Mouse (Mus musculus) hindbrain, embryonic 15.5 days (tissue): ENCODE measurements around the gene Glipr2. TPM values are rescaled to one million over a fixed set of nuclear protein-coding genes. Genes with fewer than 3 reads are reported as not detected.
A peak's percentile ranks its signal among the peaks of the same experiment; 100 is the strongest.

Source experiments
- ATAC-seq: fragments of 200-750 bp; cut with Nextera tagmentation; 2 replicates; pipeline ENCODE4 v1.8.0; 2017; ENCODE audit warnings: low read depth, moderate number of reproducible peaks, moderate TSS enrichment; ENCODE audit not compliant: low FRiP score
- H3K27ac ChIP-seq: fragments of 300-500 bp; sonication (generic); replicated peaks from 2 replicates; pipeline ENCODE4 v1.5.1; 2015; ENCODE audit warnings: mild to moderate bottlenecking, inconsistent platforms
- H3K27me3 ChIP-seq: fragments of 300-500 bp; sonication (generic); 2 replicates; pipeline ENCODE4 v1.6.1; 2015; ENCODE audit warnings: control low read depth, inconsistent platforms
- H3K36me3 ChIP-seq: fragments of 300-500 bp; sonication (generic); 2 replicates; pipeline ENCODE4 v1.6.1; 2015; ENCODE audit warnings: control low read depth, inconsistent platforms
- H3K4me1 ChIP-seq: fragments of 300-500 bp; sonication (generic); replicated peaks from 2 replicates; pipeline ENCODE4 v1.6.1; 2015; ENCODE audit warnings: control low read depth, inconsistent platforms
- H3K4me2 ChIP-seq: fragments of 300-500 bp; sonication (generic); 2 replicates; pipeline ENCODE4 v1.6.1; 2015; ENCODE audit warnings: moderate library complexity, mild to moderate bottlenecking, inconsistent platforms
- H3K4me3 ChIP-seq: fragments of 300-500 bp; sonication (generic); 2 replicates; pipeline ENCODE4 v1.5.1; 2015; ENCODE audit warnings: mild to moderate bottlenecking, inconsistent platforms
- H3K9ac ChIP-seq: fragments of 300-500 bp; sonication (generic); 2 replicates; pipeline ENCODE4 v1.6.1; 2015; ENCODE audit warnings: inconsistent platforms
- H3K9me3 ChIP-seq: fragments of 300-500 bp; sonication (generic); 2 replicates; pipeline ENCODE4 v1.6.1; 2016; ENCODE audit warnings: control low read depth, inconsistent platforms
- WGBS: fragments of 180-500 bp; shearing (Covaris S2); methylation state at CpG from one replicate; pipeline ENCODE4 v1.1.7; 2015; 5-methylcytosine and 5-hydroxymethylcytosine counted together
- polyA plus RNA-seq: library from polyadenylated mRNA; unstranded; fragments of >200 nt; fragmentation: Nextera tagmentation; extraction: Ambion mirVana; gene quantifications from 2 replicates; pipeline ENCODE4 v1.2.1, GENCODE M21; 2015

The Glipr2 gene
- polyA plus RNA-seq, 1 experiment from 2014 or later = 38.8 TPM

GRCm38 (mm10) chr4:43983756-43984155, 26.6 kb downstream of the Glipr2 start:
- no peak for ATAC-seq
- Histone ChIP-seq H3K4me2 (no peak overlapping the region), H3K27ac (no peak overlapping the region), H3K36me3 (no peaks in the 10 kb centered on the region), H3K9me3 (no peaks in the 10 kb centered on the region), H3K9ac (no peak overlapping the region), H3K4me3 (no peak overlapping the region), H3K27me3 (no peaks in the 10 kb centered on the region), H3K4me1 (peaks cover 19% of the 10 kb centered on the region)
- 95% methylated on average over 22 of the region's 22 CpGs for WGBS

- Histone ChIP-seq H3K4me3 (no peak overlapping the region), H3K27me3 (no peaks in the 10 kb centered on the region), H3K4me2 (no peak overlapping the region), H3K9me3 (no peaks in the 10 kb centered on the region), H3K9ac (no peak overlapping the region), H3K27ac (no peak overlapping the region), H3K4me1 (peaks cover 13% of the 10 kb centered on the region), H3K36me3 (no peaks in the 10 kb centered on the region)
- ATAC-seq = no peak
- 94% methylated on average over 19 of the region's 19 CpGs for WGBS
These were observed 27.1 kb downstream of the Glipr2 start for GRCm38 (mm10) chr4:43984326-43984725.

GRCm38 (mm10) chr4:43988976-43989375, 31.8 kb downstream of the Glipr2 start:
- H3K4me3 ChIP-seq = no peak overlapping the region
- H3K4me2 ChIP-seq = no peak overlapping the region
- no peak overlapping the region for H3K9ac ChIP-seq
- no peaks in the 10 kb centered on the region for H3K9me3 ChIP-seq
- no peak overlapping the region for H3K27ac ChIP-seq
- ATAC-seq = no peak
- H3K4me1 ChIP-seq = no peaks in the 10 kb centered on the region
- no peaks in the 10 kb centered on the region for H3K36me3 ChIP-seq
- 86% methylated on average over 3 of the region's 3 CpGs for WGBS
- H3K27me3 ChIP-seq = no peaks in the 10 kb centered on the region

GRCm38 (mm10) chr4:43993072-43993471, 35.9 kb downstream of the Glipr2 start:
- no peak overlapping the region for H3K9ac ChIP-seq
- WGBS = 95% methylated on average over 11 of the region's 11 CpGs
- H3K27me3 ChIP-seq = no peaks in the 10 kb centered on the region
- H3K4me2 ChIP-seq = no peak overlapping the region
- no peak overlapping the region for H3K27ac ChIP-seq
- no peaks in the 10 kb centered on the region for H3K36me3 ChIP-seq
- no peaks in the 10 kb centered on the region for H3K4me1 ChIP-seq
- ATAC-seq = no peak
- H3K4me3 ChIP-seq = no peak overlapping the region
- no peaks in the 10 kb centered on the region for H3K9me3 ChIP-seq

GRCm38 (mm10) chr4:43994342-43994741, 37.1 kb downstream of the Glipr2 start:
- Histone ChIP-seq H3K4me3 (no peak overlapping the region), H3K9ac (no peak overlapping the region), H3K4me2 (no peak overlapping the region), H3K27me3 (no peaks in the 10 kb centered on the region), H3K36me3 (no peaks in the 10 kb centered on the region), H3K9me3 (no peaks in the 10 kb centered on the region), H3K4me1 (no peaks in the 10 kb centered on the region), H3K27ac (no peak overlapping the region)
- ATAC-seq = no peak
- WGBS = 86% methylated on average over 2 of the region's 2 CpGs

- ATAC-seq = no peak
- H3K27ac ChIP-seq = no peak overlapping the region
- no peaks in the 10 kb centered on the region for H3K27me3 ChIP-seq
- no peaks in the 10 kb centered on the region for H3K9me3 ChIP-seq
- H3K4me1 ChIP-seq = no peaks in the 10 kb centered on the region
- no peak overlapping the region for H3K4me2 ChIP-seq
- no peak overlapping the region for H3K9ac ChIP-seq
- H3K4me3 ChIP-seq = no peak overlapping the region
- WGBS = 83% methylated on average over 6 of the region's 6 CpGs
- no peaks in the 10 kb centered on the region for H3K36me3 ChIP-seq
These were observed 46.4 kb downstream of the Glipr2 start for GRCm38 (mm10) chr4:44003622-44004021.

- 93% methylated on average over 5 of the region's 5 CpGs for WGBS
These were observed 46.9 kb downstream of the Glipr2 start, which contains the start of gene Clta for GRCm38 (mm10) chr4:44004126-44004525. TSS of gene Clta (plus strand) at chr4:44004452.

GRCm38 (mm10) chr4:44004623-44005409, 47.6 kb downstream of the Glipr2 start:
- ATAC-seq = no peak

More at GRCm38 (mm10) chr4:44004126-44004525, 46.9 kb downstream of the Glipr2 start, which contains the start of gene Clta:
- Histone ChIP-seq H3K27me3 (no peaks in the 10 kb centered on the region), H3K4me1 (no peaks in the 10 kb centered on the region), H3K27ac (no peak within 1 kb of the TSS), H3K4me2 (no peak within 1 kb of the TSS), H3K9me3 (no peaks in the 10 kb centered on the region), H3K4me3 (no peak within 1 kb of the TSS), H3K9ac (no peak within 1 kb of the TSS), H3K36me3 (no peaks in the 10 kb centered on the region)
- no peak for ATAC-seq

GRCm38 (mm10) chr4:44010176-44010575, 53.0 kb downstream of the Glipr2 start:
- no peaks in the 10 kb centered on the region for H3K27me3 ChIP-seq
- no peak for ATAC-seq
- 90% methylated on average over 1 of the region's 1 CpGs for WGBS

More at GRCm38 (mm10) chr4:44004623-44005409, 47.6 kb downstream of the Glipr2 start:
- Histone ChIP-seq H3K4me2 (no peak overlapping the region), H3K4me1 (no peaks in the 10 kb centered on the region), H3K9ac (no peak overlapping the region), H3K27ac (no peak overlapping the region), H3K4me3 (no peak overlapping the region), H3K36me3 (no peaks in the 10 kb centered on the region), H3K27me3 (no peaks in the 10 kb centered on the region), H3K9me3 (no peaks in the 10 kb centered on the region)
- WGBS = 78% methylated on average over 3 of the region's 3 CpGs

GRCm38 (mm10) chr4:44010893-44011292, 53.7 kb downstream of the Glipr2 start:
- WGBS = 45% methylated on average over 2 of the region's 2 CpGs
- no peak overlapping the region for H3K4me2 ChIP-seq
- H3K36me3 ChIP-seq = no peaks in the 10 kb centered on the region
- peaks cover 30% of the 10 kb centered on the region for H3K4me1 ChIP-seq
- H3K9ac ChIP-seq = no peak overlapping the region
- no peaks in the 10 kb centered on the region for H3K9me3 ChIP-seq
- no peak for ATAC-seq
- no peak overlapping the region for H3K4me3 ChIP-seq
- H3K27ac ChIP-seq = no peak overlapping the region
- no peaks in the 10 kb centered on the region for H3K27me3 ChIP-seq

More at GRCm38 (mm10) chr4:44010176-44010575, 53.0 kb downstream of the Glipr2 start:
- H3K36me3 ChIP-seq = no peaks in the 10 kb centered on the region
- no peak overlapping the region for H3K4me3 ChIP-seq
- no peak overlapping the region for H3K27ac ChIP-seq
- no peak overlapping the region for H3K9ac ChIP-seq
- no peaks in the 10 kb centered on the region for H3K9me3 ChIP-seq
- peaks cover 25% of the 10 kb centered on the region for H3K4me1 ChIP-seq
- no peak overlapping the region for H3K4me2 ChIP-seq

- WGBS = 86% methylated on average over 3 of the region's 3 CpGs
- peak overlapping the region; percentile 96 for H3K9ac ChIP-seq
- H3K27ac ChIP-seq = peak overlapping the region; percentile 88
- peak overlapping the region; percentile 88 for H3K4me3 ChIP-seq
- H3K9me3 ChIP-seq = no peaks in the 10 kb centered on the region
- peak overlapping the region; percentile 98 for H3K4me2 ChIP-seq
- no peaks in the 10 kb centered on the region for H3K27me3 ChIP-seq
- ATAC-seq = no peak
- H3K4me1 ChIP-seq = peaks cover 35% of the 10 kb centered on the region
- H3K36me3 ChIP-seq = no peaks in the 10 kb centered on the region
These were observed 54.6 kb downstream of the Glipr2 start for GRCm38 (mm10) chr4:44011799-44012198.

- H3K4me3 ChIP-seq = peak overlapping the region; percentile 88
- no peaks in the 10 kb centered on the region for H3K9me3 ChIP-seq
- no peaks in the 10 kb centered on the region for H3K27me3 ChIP-seq
- no peaks in the 10 kb centered on the region for H3K36me3 ChIP-seq
- under 1% methylated on average over 77 of the region's 77 CpGs for WGBS
- ATAC-seq = peak; percentile 99
- H3K9ac ChIP-seq = peak overlapping the region; percentile 96
- H3K4me2 ChIP-seq = peak overlapping the region; percentile 98
- peak overlapping the region; percentile 88 for H3K27ac ChIP-seq
- peaks cover 35% of the 10 kb centered on the region for H3K4me1 ChIP-seq
These were observed 55.5 kb downstream of the Glipr2 start for GRCm38 (mm10) chr4:44012376-44013367.
